Mouse (Mus musculus): ENCODE measurements at regions not wholly inside any gene's neighbourhood (a gene's known extent, or its start where the extent isn't known, plus 50 kb on each side); places are given as distances from the start of the nearest gene placed in this dataset.

- no peak for TF ChIP-seq CTCF (IDR thresholded peaks at IDR 0.05; ENCODE audit: control insufficient read depth, insufficient read depth, insufficient replicate concordance, low read depth, low read length)
- TF ChIP-seq POLR2A (IDR thresholded peaks at IDR 0.05; ENCODE audit: control insufficient read depth, low read depth, low read length) = no peak
Measured at GRCm38 (mm10) chr2:101458959-101459358, 165.6 kb upstream of the Rag2 start.

Measured in testis, adult 2 months (tissue).